Mouse (Mus musculus) thymus, postnatal 0 days (tissue): ENCODE results near the gene Ebi3. TPM values are rescaled to one million over a fixed set of nuclear protein-coding genes. Genes with fewer than 3 reads are reported as not detected.

Experiments used
- DNase-seq: peaks from one replicate; pipeline ENCODE4 v3.0.0-alpha.2; 2015; ENCODE audit warnings: low spot score
- polyA plus RNA-seq: library from polyadenylated mRNA; unstranded; fragments of >200 nt; fragmentation: Nextera tagmentation; extraction: Ambion mirVana; gene quantifications from 2 replicates; pipeline ENCODE4 v1.2.1, GENCODE M21; 2015

Ebi3 gene
- 5.2 and 6.1 TPM in 2 replicates for polyA plus RNA-seq

GRCm38 (mm10) chr17:55952447-55953027, at the start of gene Ebi3:
Gene Ebi3, plus strand, starts transcription at chr17:55952640.
- no peak for DNase-seq

DNA sequence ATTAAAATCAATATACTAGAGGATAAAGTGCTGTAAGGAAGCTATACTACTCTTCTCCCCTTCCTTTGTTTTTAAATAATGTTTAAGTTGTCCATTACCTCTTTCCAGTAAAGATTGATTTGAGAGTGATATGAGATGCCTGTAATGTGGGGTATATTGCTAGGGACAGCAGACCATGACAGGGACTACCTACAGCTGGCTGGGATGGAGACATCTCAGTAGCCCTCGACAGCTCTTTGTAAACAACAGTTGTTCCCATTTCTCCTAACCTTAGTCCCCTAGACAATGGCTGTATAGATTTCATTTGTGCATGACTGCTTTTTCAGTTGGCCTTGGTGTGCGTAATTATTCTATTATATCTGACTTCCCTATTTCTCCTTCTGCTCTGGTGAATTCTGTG, 49.4 kb upstream of the Ebi3 start:
- no peak for DNase-seq

- DNase-seq: no peak
These were observed 48.8 kb upstream of the Ebi3 start for GRCm38 (mm10) chr17:55903687-55904086.

GRCm38 (mm10) chr17:55904131-55904530, 48.3 kb upstream of the Ebi3 start:
- no peak for DNase-seq

DNA sequence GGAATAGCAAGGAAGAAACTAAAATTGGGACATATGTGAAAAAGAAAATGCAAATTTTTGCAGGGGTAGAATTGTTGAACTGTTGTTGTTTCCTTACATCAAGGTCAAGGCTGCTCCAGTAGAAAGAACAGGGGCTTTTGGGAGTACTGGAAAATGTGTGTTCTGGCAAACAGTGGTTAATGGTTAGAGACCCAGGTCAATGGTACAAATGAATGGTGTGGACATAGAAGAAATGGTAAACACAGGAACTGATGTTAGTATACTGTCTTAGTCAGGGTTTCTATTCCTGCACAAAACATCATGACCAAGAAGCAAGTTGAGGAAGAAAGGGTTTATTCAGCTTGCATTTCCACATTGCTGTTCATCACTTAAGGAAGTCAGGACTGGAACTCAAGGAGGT, 45.8 kb upstream of the Ebi3 start:
- DNase-seq: no peak

DNA sequence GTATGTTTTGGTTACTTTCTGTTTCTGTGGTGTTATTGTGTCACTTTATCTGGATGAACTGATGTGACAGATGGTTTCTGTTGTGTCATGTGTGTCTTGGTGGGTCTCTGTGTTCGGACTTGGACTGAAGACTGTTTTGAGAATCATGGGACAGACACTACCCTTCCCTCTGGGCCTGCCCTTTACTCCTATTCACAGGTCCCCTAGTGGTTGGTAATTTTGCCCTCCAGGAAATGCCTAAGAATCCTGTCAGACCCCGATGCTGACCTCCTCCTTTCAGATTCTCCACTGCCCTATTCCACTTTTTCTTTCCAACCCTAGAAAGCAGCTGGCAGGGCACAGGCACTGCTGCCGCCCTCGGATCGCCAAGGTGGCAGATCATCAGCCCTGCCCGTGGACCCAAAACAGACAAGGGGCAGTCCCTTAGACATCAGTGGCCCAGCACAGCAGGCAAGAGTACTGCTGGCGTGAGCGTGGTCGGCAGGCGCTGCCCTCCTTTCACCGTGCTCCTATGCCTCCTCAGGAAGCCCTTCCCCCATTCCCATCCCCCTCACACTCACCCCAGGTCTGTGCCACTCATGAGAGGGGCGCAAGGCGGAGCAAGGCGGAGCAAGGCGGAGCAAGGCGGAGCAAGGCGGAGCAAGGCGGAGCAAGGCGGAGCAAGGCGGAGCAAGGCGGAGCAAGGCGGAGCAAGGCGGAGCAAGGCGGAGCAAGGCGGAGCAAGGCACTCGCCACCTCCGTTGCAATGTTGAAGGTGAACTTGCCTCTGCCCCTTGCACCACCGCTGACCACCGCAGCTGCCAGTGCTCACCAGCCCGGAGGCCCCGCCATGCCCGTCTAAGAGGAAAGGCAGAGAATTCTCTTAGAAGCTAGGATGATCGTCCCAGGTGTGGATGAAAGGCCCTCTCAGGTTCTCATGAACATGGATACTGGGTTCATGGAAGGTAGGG, 20.6 kb upstream of the Ebi3 start:
- peak; percentile 76 for DNase-seq

DNA sequence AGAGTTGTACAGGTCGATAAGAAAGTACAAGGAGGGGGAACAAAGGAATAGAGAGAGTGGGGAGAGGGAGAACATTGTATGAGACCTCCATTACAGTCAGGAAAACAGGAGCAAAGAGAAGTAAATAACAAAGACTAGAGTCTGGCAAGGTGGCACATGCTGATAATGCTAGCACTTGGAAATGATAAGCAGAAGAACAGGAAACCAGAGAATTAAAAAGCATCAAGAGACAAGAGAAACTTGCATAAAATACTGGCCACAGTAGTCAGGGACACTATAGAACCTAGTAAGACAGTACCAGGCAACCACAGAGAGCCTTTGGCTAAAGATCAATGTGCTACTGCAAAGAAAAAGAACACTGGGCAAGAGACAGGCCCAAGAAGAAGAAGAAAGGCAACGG, 19.8 kb upstream of the Ebi3 start:
- no peak for DNase-seq

DNA sequence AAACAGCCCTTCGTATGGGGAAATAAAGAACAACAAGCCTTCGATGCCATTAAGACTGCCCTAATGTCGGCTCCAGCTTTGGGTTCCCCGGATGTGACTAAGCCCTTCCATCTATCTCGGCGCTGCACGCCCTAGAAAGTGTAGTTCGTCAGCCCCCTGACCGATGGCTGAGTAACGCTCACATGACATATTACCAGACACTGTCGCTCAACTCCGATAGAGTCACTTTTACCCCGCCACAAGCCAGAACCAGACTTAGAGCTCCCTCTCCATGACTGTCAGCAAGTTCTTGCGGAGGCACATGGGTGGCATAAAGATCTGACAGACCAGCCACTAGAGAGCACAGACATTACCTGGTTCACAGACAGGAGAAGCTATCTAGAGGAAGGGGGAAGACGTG, 19.2 kb upstream of the Ebi3 start:
- DNase-seq: no peak

- peak; percentile 31 for DNase-seq
These were observed 8.0 kb upstream of the Ebi3 start for GRCm38 (mm10) chr17:55944387-55944865.

DNA sequence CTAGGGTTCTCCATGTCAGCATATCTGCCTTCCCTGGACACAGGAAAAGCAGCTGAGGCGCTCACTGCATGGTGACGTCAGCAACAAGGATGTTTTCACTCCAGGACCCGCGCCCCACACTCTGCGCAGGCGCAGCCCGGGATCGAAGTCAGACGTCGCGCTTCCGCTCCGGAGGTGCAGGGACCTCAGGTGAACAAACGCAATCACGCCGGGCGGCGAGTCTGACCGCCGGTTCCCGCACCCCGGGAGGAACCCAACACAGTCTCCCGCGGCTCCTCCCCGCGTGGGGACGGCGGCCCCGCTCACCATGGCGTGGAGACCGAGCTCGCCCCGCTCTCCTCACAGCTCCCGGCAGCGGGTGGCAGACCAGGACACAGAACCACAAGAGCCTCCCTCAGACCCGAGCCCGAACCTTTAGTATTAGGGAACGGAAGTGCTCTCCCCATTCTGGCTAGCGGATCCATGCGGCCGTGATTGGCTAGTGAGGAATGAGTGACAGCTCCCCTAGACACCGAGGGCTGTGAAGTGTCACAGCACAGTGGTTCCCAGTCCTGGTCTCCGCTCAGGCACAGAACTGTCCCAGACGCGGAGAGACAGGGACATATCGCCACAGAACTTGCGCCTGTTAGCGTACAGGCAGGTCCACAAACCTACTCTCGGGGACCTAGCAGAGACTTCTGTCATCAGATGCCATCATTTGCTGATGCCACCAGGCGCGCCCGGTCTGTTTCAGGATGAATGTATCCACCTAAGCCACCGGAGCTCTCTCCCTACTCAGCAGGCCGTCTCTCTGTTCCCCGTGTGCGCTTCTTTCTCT, 7.4 kb upstream of the Ebi3 start:
- peak; percentile 62 for DNase-seq

- DNase-seq: no peak
These were observed 6.7 kb upstream of the Ebi3 start for GRCm38 (mm10) chr17:55945696-55946095.

- DNase-seq: no peak
These were observed 3.8 kb upstream of the Ebi3 start for GRCm38 (mm10) chr17:55948647-55949046.

DNA sequence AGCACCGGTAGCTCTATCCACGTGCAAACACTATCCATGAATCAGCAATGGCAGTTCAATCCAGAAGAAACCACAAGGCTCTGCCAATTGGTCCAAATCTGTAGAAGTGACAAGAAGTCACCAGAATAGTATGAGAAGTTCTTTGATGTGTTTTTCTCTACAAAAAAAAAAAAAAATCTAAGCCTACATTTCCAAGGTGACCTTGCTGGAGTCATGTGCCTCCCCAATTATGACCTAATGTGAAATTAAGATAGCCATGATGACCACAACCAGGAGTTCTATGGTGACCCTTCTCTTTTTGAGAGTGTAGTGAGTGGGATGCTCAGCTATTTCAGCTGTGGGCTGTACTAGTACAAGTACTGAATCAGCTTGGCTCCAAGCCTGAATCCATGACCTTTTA, 3.0 kb upstream of the Ebi3 start, which contains the start of gene Zfp119b:
Zfp119b (minus strand) TSS at position 101 of the 400 bp plus-strand sequence.
- no peak for DNase-seq

- DNase-seq: no peak
These were observed 1.8 kb upstream of the Ebi3 start for GRCm38 (mm10) chr17:55950601-55951000.

- no peak for DNase-seq
These were observed 399 bp upstream of the Ebi3 start for GRCm38 (mm10) chr17:55952041-55952440.

DNA sequence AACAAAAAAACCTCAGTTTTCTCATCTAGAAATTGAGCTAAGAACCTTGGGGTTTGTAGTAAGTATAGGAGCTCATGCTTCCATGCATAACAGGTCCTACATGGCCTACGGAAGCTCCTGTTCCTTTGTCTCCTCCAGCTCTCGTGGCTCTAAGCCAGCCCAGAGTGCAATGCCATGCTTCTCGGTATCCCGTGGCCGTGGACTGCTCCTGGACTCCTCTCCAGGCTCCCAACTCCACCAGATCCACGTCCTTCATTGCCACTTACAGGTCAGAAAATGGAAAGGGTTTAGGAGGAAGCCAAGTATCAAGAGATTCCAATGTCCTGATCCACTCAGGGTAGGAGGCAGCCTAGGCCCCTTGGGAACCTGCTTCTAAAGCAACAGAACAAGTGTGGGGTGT, 1.3 kb downstream of the Ebi3 start:
- DNase-seq: no peak

- DNase-seq: peak; percentile 36
These were observed 1.8 kb downstream of the Ebi3 start for GRCm38 (mm10) chr17:55954229-55954628.

GRCm38 (mm10) chr17:55956129-55956528, 3.7 kb downstream of the Ebi3 start:
- peak; percentile 88 for DNase-seq

- no peak for DNase-seq
These were observed 4.2 kb downstream of the Ebi3 start for GRCm38 (mm10) chr17:55956591-55956990.

- peak; percentile 72 for DNase-seq
These were observed 4.7 kb downstream of the Ebi3 start for GRCm38 (mm10) chr17:55957168-55957567.

- no peak for DNase-seq
These were observed 5.5 kb downstream of the Ebi3 start for GRCm38 (mm10) chr17:55957726-55958583.
